Mouse (Mus musculus) hindbrain, embryonic 14.5 days (tissue): ENCODE measurements around the gene Bag1. TPM values are rescaled to one million over a fixed set of nuclear protein-coding genes. Genes with fewer than 3 reads are reported as not detected.

ENCODE experiments used
- microRNA-seq: library from miRNA; unstranded; fragments of <30 nt; microRNA quantifications from one replicate; pipeline ENCODE4, GENCODE M21; 2016
- polyA plus RNA-seq: library from polyadenylated mRNA; unstranded; fragments of >200 nt; fragmentation: Nextera tagmentation; extraction: Ambion mirVana; gene quantifications from 2 replicates; pipeline ENCODE4 v1.2.1, GENCODE M21; 2014

Gene Bag1
- polyA plus RNA-seq, 1 experiment from 2014 or later, result 207 TPM

Small RNAs within 50 kb of the gene (microRNA-seq; reads per million reads assigned to microRNA genes)
- gene Mir3094, result 1.9 reads per million, percentile 6 among the genes with 10 or more reads in this experiment

Other genes with a start within 250 kb of the Bag1 start
- 40.3 and 42.1 TPM in 2 replicates for gene Aptx, start 245.1 kb downstream of the Bag1 start, polyA plus RNA-seq
- 635 and 648 TPM in 2 replicates for gene Dnaja1, start 226.1 kb downstream of the Bag1 start, polyA plus RNA-seq
- gene Smu1, start 190.4 kb downstream of the Bag1 start, polyA plus RNA-seq, result 120 and 122 TPM in 2 replicates
- 8.2 and 9.1 TPM in 2 replicates for gene B4galt1, start 94.3 kb downstream of the Bag1 start, polyA plus RNA-seq
- not detected in 2 replicates for gene Spink4, start 28.2 kb downstream of the Bag1 start, polyA plus RNA-seq
- gene Chmp5, start 113 bp upstream of the Bag1 start, polyA plus RNA-seq, result 147 and 156 TPM in 2 replicates
- gene Nfx1, start 22.6 kb upstream of the Bag1 start, polyA plus RNA-seq, result 99.1 and 99.7 TPM in 2 replicates
- gene Aqp7, start 99.8 kb upstream of the Bag1 start, polyA plus RNA-seq, result not detected in 2 replicates
- 0.17 TPM in 1 of 2 replicates, not detected in the other for gene Aqp3, start 149.9 kb upstream of the Bag1 start, polyA plus RNA-seq
- 38.4 and 41.5 TPM in 2 replicates for gene Nol6, start 176.2 kb upstream of the Bag1 start, polyA plus RNA-seq
- gene Ube2r2, start 187.4 kb upstream of the Bag1 start, polyA plus RNA-seq, result 68.5 and 68.7 TPM in 2 replicates